Mouse (Mus musculus) cerebellum, adult 2 months (tissue): ENCODE data around the gene Dscaml1.

ENCODE experiments used
- CTCF ChIP-seq: fragments of 200-500 bp; IDR thresholded peaks from 2 replicates; pipeline ENCODE4 v1.5.1; 2011; ENCODE audit warnings: low read depth, mild to moderate bottlenecking, control low read depth, low read length, moderate library complexity, borderline replicate concordance; ENCODE audit not compliant: insufficient read depth
- POLR2A ChIP-seq: fragments of 200-500 bp; IDR thresholded peaks from 2 replicates; pipeline ENCODE4 v1.6.1; 2011; ENCODE audit warnings: low read length, control low read depth, borderline replicate concordance; ENCODE audit not compliant: insufficient read depth

- TF ChIP-seq POLR2A (no peak), CTCF (no peak)
Measured at GRCm38 (mm10) chr9:45533253-45533652, 106.8 kb downstream of the Dscaml1 start.
